Mouse (Mus musculus) midbrain, embryonic 12.5 days (tissue): Measurements from ENCODE around the gene Sec24c. TPM values are rescaled to one million over a fixed set of nuclear protein-coding genes. Genes with fewer than 3 reads are reported as not detected.
A peak's percentile ranks its signal among the peaks of the same experiment; 100 is the strongest.

Experiments
- ATAC-seq: fragments of 200-750 bp; cut with Nextera tagmentation; 2 replicates; pipeline ENCODE4 v1.8.0; 2017; ENCODE audit warnings: low read depth, moderate TSS enrichment, moderate library complexity; ENCODE audit not compliant: low FRiP score
- H3K27ac ChIP-seq: fragments of 300-500 bp; sonication (generic); replicated peaks from 2 replicates; pipeline ENCODE4 v1.5.1; 2016; ENCODE audit warnings: mild to moderate bottlenecking
- H3K27me3 ChIP-seq: fragments of 300-500 bp; sonication (generic); 2 replicates; pipeline ENCODE4 v1.6.1; 2016; ENCODE audit warnings: mild to moderate bottlenecking
- H3K36me3 ChIP-seq: fragments of 300-500 bp; sonication (generic); 2 replicates; pipeline ENCODE4 v1.6.1; 2016
- H3K4me1 ChIP-seq: fragments of 300-500 bp; sonication (generic); 2 replicates; pipeline ENCODE4 v1.6.1; 2016
- H3K4me2 ChIP-seq: fragments of 300-500 bp; sonication (generic); replicated peaks from 2 replicates; pipeline ENCODE4 v1.6.1; 2016; ENCODE audit warnings: mild to moderate bottlenecking, moderate library complexity
- H3K4me3 ChIP-seq: fragments of 300-500 bp; sonication (generic); 2 replicates; pipeline ENCODE4 v1.5.1; 2016; ENCODE audit warnings: mild to moderate bottlenecking
- H3K9ac ChIP-seq: fragments of 300-500 bp; sonication (generic); replicated peaks from 2 replicates; pipeline ENCODE4 v1.6.1; 2016; ENCODE audit warnings: mild to moderate bottlenecking, moderate library complexity
- H3K9me3 ChIP-seq: fragments of 300-500 bp; sonication (generic); 2 replicates; pipeline ENCODE4 v1.6.1; 2016; ENCODE audit warnings: mild to moderate bottlenecking
- WGBS: fragments of 180-500 bp; shearing (Covaris S2); methylation state at CpG from one replicate; pipeline ENCODE4 v1.1.7; 2016; 5-methylcytosine and 5-hydroxymethylcytosine counted together
- polyA plus RNA-seq: library from polyadenylated mRNA; unstranded; fragments of >200 nt; fragmentation: Nextera tagmentation; extraction: Ambion mirVana; gene quantifications from 2 replicates; pipeline ENCODE4 v1.2.1, GENCODE M21; 2016

The Sec24c gene
- polyA plus RNA-seq, 1 experiment from 2014 or later, result 97.5 TPM

GRCm38 (mm10) chr14:20645547-20645946 lies 28.6 kb upstream of the Sec24c start:
- no peaks in the 10 kb centered on the region for H3K27me3 ChIP-seq

GRCm38 (mm10) chr14:20646381-20646780 lies 27.7 kb upstream of the Sec24c start:
- Histone ChIP-seq H3K27ac (no peak overlapping the region), H3K4me1 (0 out of 2 replicates have a peak, but pooled peaks cover 8% of the 10 kb centered on the region), H3K9ac (no peak overlapping the region), H3K9me3 (no peaks in the 10 kb centered on the region), H3K4me3 (no peak overlapping the region), H3K4me2 (no peak overlapping the region), H3K27me3 (no peaks in the 10 kb centered on the region), H3K36me3 (no peaks in the 10 kb centered on the region)
- no peak for ATAC-seq

More at GRCm38 (mm10) chr14:20645547-20645946, 28.6 kb upstream of the Sec24c start:
- no peak overlapping the region for H3K27ac ChIP-seq
- H3K4me1 ChIP-seq, result 0 out of 2 replicates have a peak, but pooled peaks cover 8% of the 10 kb centered on the region
- 32% methylated on average over 3 of the region's 3 CpGs for WGBS
- H3K4me3 ChIP-seq, result no peak overlapping the region
- H3K4me2 ChIP-seq, result no peak overlapping the region
- no peaks in the 10 kb centered on the region for H3K9me3 ChIP-seq
- ATAC-seq, result no peak
- no peaks in the 10 kb centered on the region for H3K36me3 ChIP-seq
- no peak overlapping the region for H3K9ac ChIP-seq

GRCm38 (mm10) chr14:20651000-20651399 lies 23.1 kb upstream of the Sec24c start:
- H3K9me3 ChIP-seq, result no peaks in the 10 kb centered on the region
- 75% methylated on average over 2 of the region's 2 CpGs for WGBS
- no peak overlapping the region for H3K4me3 ChIP-seq
- no peak overlapping the region for H3K4me2 ChIP-seq
- no peak overlapping the region for H3K9ac ChIP-seq
- H3K4me1 ChIP-seq, result no peaks in the 10 kb centered on the region
- H3K27ac ChIP-seq, result no peak overlapping the region
- H3K27me3 ChIP-seq, result no peaks in the 10 kb centered on the region
- ATAC-seq, result no peak
- no peaks in the 10 kb centered on the region for H3K36me3 ChIP-seq

- Histone ChIP-seq H3K36me3 (no peaks in the 10 kb centered on the region), H3K4me3 (no peak overlapping the region), H3K9ac (no peak overlapping the region), H3K4me2 (no peak overlapping the region), H3K27me3 (no peaks in the 10 kb centered on the region; the same call in 1 of the 2 replicates), H3K9me3 (no peaks in the 10 kb centered on the region), H3K4me1 (no peaks in the 10 kb centered on the region), H3K27ac (no peak overlapping the region)
- 68% methylated on average over 4 of the region's 4 CpGs for WGBS
- ATAC-seq, result no peak
Observed at GRCm38 (mm10) chr14:20651722-20652256, 22.3 kb upstream of the Sec24c start.

GRCm38 (mm10) chr14:20654690-20655421 lies 19.3 kb upstream of the Sec24c start:
- Histone ChIP-seq H3K4me2 (no peak overlapping the region), H3K4me1 (no peaks in the 10 kb centered on the region), H3K9me3 (no peaks in the 10 kb centered on the region), H3K27ac (no peak overlapping the region), H3K9ac (no peak overlapping the region), H3K4me3 (no peak overlapping the region), H3K27me3 (no peaks in the 10 kb centered on the region; the same call in 1 of the 2 replicates), H3K36me3 (no peaks in the 10 kb centered on the region)
- WGBS, result 84% methylated on average over 9 of the region's 9 CpGs
- ATAC-seq, result no peak

- no peak for ATAC-seq
- H3K9me3 ChIP-seq, result no peaks in the 10 kb centered on the region
- peaks cover 3% of the 10 kb centered on the region; the same call in 1 of the 2 replicates for H3K4me1 ChIP-seq
- H3K4me3 ChIP-seq, result no peak overlapping the region
- WGBS, result 81% methylated on average over 9 of the region's 9 CpGs
- H3K36me3 ChIP-seq, result no peaks in the 10 kb centered on the region
- H3K9ac ChIP-seq, result no peak overlapping the region
- no peak overlapping the region for H3K4me2 ChIP-seq
- H3K27ac ChIP-seq, result no peak overlapping the region
- H3K27me3 ChIP-seq, result no peaks in the 10 kb centered on the region; the same call in 1 of the 2 replicates
Observed at GRCm38 (mm10) chr14:20655731-20656130, 18.4 kb upstream of the Sec24c start.

- Histone ChIP-seq H3K4me2 (no peak within 1 kb of the TSS), H3K27ac (no peak within 1 kb of the TSS), H3K27me3 (no peaks in the 10 kb centered on the region; the same call in 1 of the 2 replicates), H3K36me3 (no peaks in the 10 kb centered on the region), H3K4me3 (no peak within 1 kb of the TSS), H3K4me1 (peaks cover 4% of the 10 kb centered on the region), H3K9me3 (no peaks in the 10 kb centered on the region), H3K9ac (no peak within 1 kb of the TSS)
- WGBS, result 35% methylated on average over 11 of the region's 11 CpGs
- no peak for ATAC-seq
Observed at GRCm38 (mm10) chr14:20656361-20656760, 17.7 kb upstream of the Sec24c start, which contains the start of gene Myoz1. Myoz1 (minus strand) TSS chr14:20656540.

GRCm38 (mm10) chr14:20658326-20658725 lies 15.8 kb upstream of the Sec24c start:
- no peak overlapping the region for H3K9ac ChIP-seq
- no peak for ATAC-seq

GRCm38 (mm10) chr14:20658902-20659301 lies 15.2 kb upstream of the Sec24c start:
- H3K27ac ChIP-seq, result no peak overlapping the region
- H3K27me3 ChIP-seq, result peaks cover 24% of the 10 kb centered on the region
- H3K9ac ChIP-seq, result no peak overlapping the region
- no peaks in the 10 kb centered on the region for H3K9me3 ChIP-seq
- ATAC-seq, result no peak
- H3K4me1 ChIP-seq, result peaks cover 14% of the 10 kb centered on the region
- no peak overlapping the region for H3K4me3 ChIP-seq
- no peaks in the 10 kb centered on the region for H3K36me3 ChIP-seq
- H3K4me2 ChIP-seq, result no peak overlapping the region
- 90% methylated on average over 6 of the region's 6 CpGs for WGBS

More at GRCm38 (mm10) chr14:20658326-20658725, 15.8 kb upstream of the Sec24c start:
- H3K4me2 ChIP-seq, result no peak overlapping the region
- H3K4me1 ChIP-seq, result peaks cover 14% of the 10 kb centered on the region
- no peaks in the 10 kb centered on the region for H3K36me3 ChIP-seq
- no peaks in the 10 kb centered on the region for H3K9me3 ChIP-seq
- H3K27me3 ChIP-seq, result peaks cover 18% of the 10 kb centered on the region
- no peak overlapping the region for H3K27ac ChIP-seq
- no peak overlapping the region for H3K4me3 ChIP-seq

- no peak overlapping the region for H3K4me3 ChIP-seq
- no peak for ATAC-seq
- 97% methylated on average over 7 of the region's 7 CpGs for WGBS
Observed at GRCm38 (mm10) chr14:20659687-20660086, 14.4 kb upstream of the Sec24c start.

GRCm38 (mm10) chr14:20660827-20661660 lies 13.1 kb upstream of the Sec24c start:
- H3K9me3 ChIP-seq, result no peaks in the 10 kb centered on the region
- H3K9ac ChIP-seq, result peak overlapping the region; percentile 74
- H3K36me3 ChIP-seq, result no peaks in the 10 kb centered on the region
- H3K27ac ChIP-seq, result peak overlapping the region; percentile 85
- H3K4me1 ChIP-seq, result peaks cover 19% of the 10 kb centered on the region
- peaks cover 36% of the 10 kb centered on the region for H3K27me3 ChIP-seq
- H3K4me3 ChIP-seq, result peak overlapping the region; percentile 60
- H3K4me2 ChIP-seq, result peak overlapping the region; percentile 94
- 1% methylated on average over 52 of the region's 52 CpGs for WGBS
- peak; percentile 86 for ATAC-seq

More at GRCm38 (mm10) chr14:20659687-20660086, 14.4 kb upstream of the Sec24c start:
- peaks cover 31% of the 10 kb centered on the region for H3K27me3 ChIP-seq
- H3K4me2 ChIP-seq, result no peak overlapping the region
- no peaks in the 10 kb centered on the region for H3K36me3 ChIP-seq
- H3K4me1 ChIP-seq, result peaks cover 19% of the 10 kb centered on the region
- H3K27ac ChIP-seq, result no peak overlapping the region
- H3K9ac ChIP-seq, result no peak overlapping the region
- H3K9me3 ChIP-seq, result no peaks in the 10 kb centered on the region
